Mouse (Mus musculus) embryonic fibroblast, embryonic 13.5 days (primary cell): Measurements from ENCODE around the gene Dbt.

Source experiments
- CTCF ChIP-seq: IDR thresholded peaks from 2 replicates; pipeline ENCODE4 v1.5.1; 2011; ENCODE audit warnings: mild to moderate bottlenecking, control low read depth, low read length, moderate library complexity, borderline replicate concordance; ENCODE audit not compliant: insufficient read depth
- POLR2A ChIP-seq: IDR thresholded peaks from 2 replicates; pipeline ENCODE4 v1.6.1; 2011; ENCODE audit warnings: low read depth, mild to moderate bottlenecking, control low read depth, low read length, moderate library complexity

DNA sequence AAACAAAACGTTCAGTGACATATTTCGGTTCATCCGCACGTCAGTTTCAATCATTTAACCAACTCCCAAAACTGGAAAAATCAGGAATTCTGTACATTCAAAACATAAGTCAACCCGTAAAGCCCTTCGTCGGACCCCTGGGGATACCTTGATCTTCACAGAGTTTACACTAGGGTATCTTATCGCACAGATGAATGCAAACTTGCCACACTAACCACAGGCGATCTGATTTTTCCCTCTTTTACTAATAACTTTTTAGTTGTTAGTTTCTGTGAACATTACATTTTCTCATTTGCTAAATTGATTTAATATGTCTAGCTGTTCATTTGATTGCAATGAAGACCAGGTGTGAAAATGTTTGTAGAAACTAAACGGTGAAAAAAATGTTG is 82.7 kb downstream of the Dbt start:
- TF ChIP-seq POLR2A (no peak), CTCF (no peak)
